Mouse (Mus musculus) embryonic fibroblast, embryonic 13.5 days (primary cell): ENCODE measurements at regions not wholly inside any gene's neighbourhood (a gene's known extent, or its start where the extent isn't known, plus 50 kb on each side); places are given as distances from the start of the nearest gene placed in this dataset.

Experiments
- H3K27ac ChIP-seq: 2 replicates; pipeline ENCODE4 v1.5.1; 2012; ENCODE audit warnings: low read length, control low read depth, inconsistent platforms; ENCODE audit not compliant: insufficient read depth
- H3K4me1 ChIP-seq: 2 replicates; pipeline ENCODE4 v1.6.1; 2011; ENCODE audit warnings: low read length; ENCODE audit not compliant: control insufficient read depth, insufficient read depth
- H3K4me3 ChIP-seq: 2 replicates; pipeline ENCODE4 v1.5.1; 2011; ENCODE audit warnings: mild to moderate bottlenecking, control low read depth, low read length; ENCODE audit not compliant: insufficient read depth
- CTCF ChIP-seq: IDR thresholded peaks from 2 replicates; pipeline ENCODE4 v1.5.1; 2011; ENCODE audit warnings: mild to moderate bottlenecking, control low read depth, low read length, moderate library complexity, borderline replicate concordance; ENCODE audit not compliant: insufficient read depth
- POLR2A ChIP-seq: IDR thresholded peaks from 2 replicates; pipeline ENCODE4 v1.6.1; 2011; ENCODE audit warnings: low read depth, mild to moderate bottlenecking, control low read depth, low read length, moderate library complexity

DNA sequence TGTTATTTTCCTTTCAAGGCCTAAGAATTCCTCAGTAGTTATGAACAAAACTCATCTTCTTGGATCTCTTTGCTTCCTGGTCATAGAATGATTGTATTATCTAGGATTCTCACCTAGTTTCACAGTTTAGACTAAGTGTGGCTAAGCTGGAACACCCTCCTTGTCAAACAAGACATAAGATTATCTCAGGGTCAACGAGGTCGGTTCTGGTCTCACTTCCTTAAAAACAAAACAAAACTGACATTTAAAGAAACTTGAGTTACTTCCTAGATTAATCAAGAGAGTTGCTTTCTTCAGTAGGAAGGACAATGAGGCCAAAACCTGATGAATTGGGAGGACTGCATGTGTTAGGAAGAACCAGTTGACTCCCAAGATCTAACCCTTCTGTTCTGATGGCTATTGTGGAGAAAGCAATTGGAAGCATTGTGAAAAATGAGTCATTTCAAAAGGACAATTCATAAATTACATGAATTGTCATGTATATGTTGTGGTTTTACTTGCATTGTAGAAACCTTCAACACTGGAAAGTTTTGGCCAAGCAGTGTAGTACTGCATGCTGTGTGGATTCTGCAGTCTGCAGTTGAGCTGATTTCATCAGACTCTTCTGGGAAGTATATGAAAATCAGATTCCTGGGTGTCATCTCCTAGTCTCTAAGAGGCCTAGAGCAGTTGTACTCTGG lies 293.0 kb downstream of the Nuak1 start:
- no peak for TF ChIP-seq POLR2A
- TF ChIP-seq CTCF: no peak
- Histone ChIP-seq H3K27ac (peak overlapping the region; percentile 96), H3K4me3 (no peak overlapping the region), H3K4me1 (no peaks in the 10 kb centered on the region)

DNA sequence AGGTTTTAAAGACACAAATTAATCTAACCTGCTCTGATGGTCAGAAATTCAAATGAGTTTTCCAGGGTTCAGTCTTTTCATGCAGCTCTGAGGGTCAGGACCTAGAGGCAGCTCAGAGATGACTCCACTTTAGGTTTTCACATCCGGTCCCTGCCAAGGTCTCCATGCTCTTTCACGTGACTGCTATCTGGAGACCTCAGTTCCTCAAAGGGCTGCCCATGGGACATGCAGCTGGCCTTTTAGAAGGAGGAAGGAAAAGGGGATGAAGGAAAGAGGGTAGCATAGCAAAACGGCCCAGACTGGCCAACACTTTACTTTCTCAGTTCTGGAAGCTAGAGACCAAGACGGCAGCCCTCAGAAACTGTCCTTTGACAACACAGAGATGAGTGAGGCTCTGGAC lies 276.6 kb downstream of the Nuak1 start:
- no peak overlapping the region for H3K4me3 ChIP-seq
- H3K27ac ChIP-seq: no peak overlapping the region
- no peaks in the 10 kb centered on the region for H3K4me1 ChIP-seq
- TF ChIP-seq POLR2A: no peak
- TF ChIP-seq CTCF: no peak

DNA sequence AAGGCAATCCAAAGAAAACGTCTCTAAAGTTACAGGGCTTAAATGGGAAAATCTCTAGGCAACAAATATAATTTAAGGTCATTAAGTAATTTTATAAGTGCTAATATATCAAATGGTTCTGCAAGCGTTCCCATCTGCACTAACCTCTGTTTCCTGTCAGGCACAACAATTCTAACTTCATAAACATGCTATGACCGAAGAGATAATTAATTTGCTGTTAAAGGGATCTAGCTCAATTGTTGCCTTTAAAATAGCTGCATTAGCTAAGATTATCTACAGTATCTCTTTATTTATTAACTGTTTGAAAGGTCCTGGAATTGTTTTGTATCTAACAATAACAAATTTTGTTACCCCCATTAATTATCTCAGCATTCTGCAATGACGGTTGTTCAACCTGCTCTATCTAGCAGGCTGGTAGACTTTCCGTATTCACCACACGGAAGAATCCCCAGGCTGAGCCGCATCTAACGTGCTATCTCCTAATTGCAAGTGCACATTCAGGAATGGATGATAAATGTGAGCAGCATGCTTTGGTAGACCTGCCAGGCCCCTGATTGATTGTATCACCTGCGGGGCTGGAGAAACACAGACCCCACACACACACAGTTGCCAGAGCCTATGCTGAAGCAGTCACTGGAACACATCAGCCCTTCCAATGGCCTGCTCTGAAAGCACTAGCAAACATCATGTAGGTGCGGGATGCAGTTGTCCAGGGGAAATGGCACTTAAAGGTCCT lies 274.4 kb downstream of the Nuak1 start:
- no peak overlapping the region for H3K4me3 ChIP-seq
- no peaks in the 10 kb centered on the region for H3K4me1 ChIP-seq
- no peak overlapping the region for H3K27ac ChIP-seq
- no peak for TF ChIP-seq CTCF

- Histone ChIP-seq H3K4me3 (no peak overlapping the region), H3K4me1 (no peaks in the 10 kb centered on the region), H3K27ac (no peak overlapping the region)
- TF ChIP-seq CTCF (no peak), POLR2A (no peak)
These were observed 273.9 kb downstream of the Nuak1 start for GRCm38 (mm10) chr10:84166568-84166905.

GRCm38 (mm10) chr10:84172828-84173321 lies 267.5 kb downstream of the Nuak1 start:
- H3K4me1 ChIP-seq: peaks cover 7% of the 10 kb centered on the region; the same call in 1 of the 2 replicates
- no peak overlapping the region; the same call in 1 of the 2 replicates for H3K27ac ChIP-seq
- TF ChIP-seq POLR2A (no peak), CTCF (no peak)
- no peak overlapping the region for H3K4me3 ChIP-seq

GRCm38 (mm10) chr10:84183239-84183638 lies 257.2 kb downstream of the Nuak1 start:
- no peaks in the 10 kb centered on the region for H3K4me1 ChIP-seq
- TF ChIP-seq POLR2A: no peak
- TF ChIP-seq CTCF: no peak
- H3K27ac ChIP-seq: no peak overlapping the region
- no peak overlapping the region for H3K4me3 ChIP-seq

DNA sequence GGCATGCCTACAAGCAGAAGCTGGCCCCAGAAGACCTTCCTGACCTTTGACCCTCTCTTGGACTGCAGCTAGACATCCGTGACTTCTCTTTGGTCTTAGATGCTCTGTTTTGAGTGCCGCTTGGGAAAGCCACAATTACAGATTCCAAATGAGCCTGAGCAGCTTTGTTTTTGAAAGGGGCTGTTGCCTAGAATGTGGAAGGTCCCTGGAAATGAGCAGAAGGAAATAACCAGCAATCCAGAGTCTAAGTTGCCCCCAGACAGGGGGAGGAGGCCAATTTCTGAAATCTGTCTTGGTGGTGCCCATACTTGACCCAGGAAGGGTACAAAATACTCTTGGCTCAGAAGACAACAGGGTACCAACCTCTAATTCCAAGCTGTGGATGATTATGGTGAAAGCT lies 253.9 kb downstream of the Nuak1 start:
- no peak overlapping the region for H3K4me3 ChIP-seq
- H3K4me1 ChIP-seq: no peaks in the 10 kb centered on the region
- H3K27ac ChIP-seq: no peak overlapping the region
- TF ChIP-seq CTCF (no peak), POLR2A (no peak)

DNA sequence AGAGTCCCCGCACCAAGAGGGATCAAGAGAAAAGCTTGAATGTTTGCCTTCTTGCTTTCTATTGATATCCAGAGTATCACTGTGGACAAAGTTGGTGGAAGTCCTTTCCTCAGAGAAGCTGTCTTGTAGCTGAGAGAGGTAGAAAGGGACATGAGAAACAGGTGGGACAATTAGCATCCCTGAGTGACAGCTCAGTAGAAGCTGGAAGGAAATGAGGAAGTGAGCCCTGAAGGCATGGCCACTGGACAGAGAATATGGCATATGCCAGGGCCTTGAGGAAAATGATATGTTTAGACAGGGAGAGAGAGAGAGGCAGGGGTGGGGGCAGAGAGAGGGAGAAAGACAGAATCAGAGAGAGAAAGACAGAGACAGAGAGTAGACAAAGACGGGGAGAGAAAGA lies 241.4 kb downstream of the Nuak1 start:
- Histone ChIP-seq H3K27ac (no peak overlapping the region), H3K4me1 (no peaks in the 10 kb centered on the region), H3K4me3 (no peak overlapping the region)
- TF ChIP-seq POLR2A (no peak), CTCF (no peak)

- TF ChIP-seq POLR2A (no peak), CTCF (no peak)
- H3K27ac ChIP-seq: no peak overlapping the region
- H3K4me3 ChIP-seq: no peak overlapping the region
- H3K4me1 ChIP-seq: no peaks in the 10 kb centered on the region
These were observed 238.6 kb downstream of the Nuak1 start for GRCm38 (mm10) chr10:84201785-84202184.

DNA sequence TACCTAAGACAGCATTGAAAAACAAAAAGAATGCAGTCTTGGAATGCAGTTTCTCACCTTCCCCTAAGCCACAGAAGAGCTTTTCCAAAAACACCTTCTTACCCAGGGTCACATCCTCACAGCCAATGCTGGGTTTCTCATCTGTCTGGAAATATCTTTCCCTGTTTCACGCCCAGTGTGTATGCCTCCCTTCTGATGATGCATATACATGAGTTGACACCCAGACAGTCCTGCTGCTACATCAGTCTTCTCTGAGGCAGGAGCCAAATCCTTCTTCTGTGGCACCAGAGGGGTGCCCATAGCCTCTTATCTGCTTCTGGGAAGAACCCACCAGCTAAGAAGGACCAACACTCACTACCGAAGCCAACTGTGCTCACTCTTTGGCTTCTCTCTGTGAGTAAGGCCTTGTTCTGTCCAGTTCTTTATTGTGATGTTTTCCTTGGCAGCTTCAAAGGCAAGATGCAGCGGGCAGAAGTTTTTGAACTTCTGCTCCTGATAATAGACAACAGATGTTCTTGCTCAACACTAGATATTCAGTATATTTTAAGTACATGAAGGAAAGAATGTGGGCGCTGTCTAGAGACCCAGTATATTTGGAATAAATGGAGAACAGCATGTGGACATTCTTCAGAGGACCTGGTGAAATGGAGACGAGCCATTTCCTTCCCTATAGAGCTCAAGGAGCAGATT lies 228.2 kb downstream of the Nuak1 start:
- TF ChIP-seq POLR2A: no peak
- no peak for TF ChIP-seq CTCF
- peak overlapping the region; percentile 55 for H3K27ac ChIP-seq
- H3K4me1 ChIP-seq: peaks cover 7% of the 10 kb centered on the region
- H3K4me3 ChIP-seq: no peak overlapping the region
